Mouse (Mus musculus) C2C12 (cell line): Measurements from ENCODE around the gene Cphx3.
"Not testable (repeated sequence)": the region's sequence is repeated elsewhere in the genome, so short reads cannot be mapped to it uniquely, and the experiment has no call there.

ENCODE experiments used
- CTCF ChIP-seq: IDR thresholded peaks from one replicate; pipeline ENCODE4 v1.5.1; 2011; ENCODE audit not compliant: control insufficient read depth, insufficient read depth, insufficient read length
- MYOD1 ChIP-seq: IDR thresholded peaks from one replicate; pipeline ENCODE4 v1.6.1; 2011; ENCODE audit warnings: low read depth; ENCODE audit not compliant: control insufficient read depth, insufficient read length
- MYOG ChIP-seq: IDR thresholded peaks from one replicate; pipeline ENCODE4 v1.6.1; 2011; ENCODE audit not compliant: control insufficient read depth, insufficient read length; ENCODE audit errors: extremely low read depth

DNA sequence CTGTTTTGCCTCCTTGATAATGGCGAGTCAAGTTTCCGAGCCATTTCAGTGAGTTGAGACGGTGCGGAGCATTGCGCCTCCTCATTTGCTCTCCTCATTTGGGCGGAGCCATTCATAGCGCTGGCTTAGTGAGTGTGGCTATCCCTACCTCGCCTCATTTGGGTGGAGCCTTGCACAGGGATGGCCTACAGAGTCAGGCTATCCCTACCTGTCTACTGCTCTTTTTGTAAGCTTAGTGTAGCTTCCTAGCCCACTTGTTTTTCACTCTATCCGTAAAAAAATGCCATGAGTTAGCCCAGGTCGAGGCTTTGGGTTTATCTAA is 124.8 kb downstream of the Cphx3 start, which contains the start of gene Tmem254b:
- TF ChIP-seq CTCF, MYOG, MYOD1: not testable (repeated sequence)
